Mouse (Mus musculus) limb, embryonic 13.5 days (tissue): ENCODE measurements around the gene Tmem234. TPM values are rescaled to one million over a fixed set of nuclear protein-coding genes. Genes with fewer than 3 reads are reported as not detected.

Experiments
- ATAC-seq: fragments of 200-750 bp; cut with Nextera tagmentation; 2 replicates; pipeline ENCODE4 v1.8.0; 2017; ENCODE audit warnings: low read depth, moderate number of reproducible peaks, moderate TSS enrichment; ENCODE audit not compliant: low FRiP score
- H3K27ac ChIP-seq: fragments of 300-500 bp; sonication (generic); 2 replicates; pipeline ENCODE4 v1.5.1; 2015; ENCODE audit warnings: inconsistent platforms, mild to moderate bottlenecking, moderate library complexity
- H3K27me3 ChIP-seq: fragments of 300-500 bp; sonication (generic); 2 replicates; pipeline ENCODE4 v1.6.1; 2015; ENCODE audit warnings: mild to moderate bottlenecking, inconsistent platforms
- H3K36me3 ChIP-seq: fragments of 300-500 bp; sonication (generic); 2 replicates; pipeline ENCODE4 v1.6.1; 2015; ENCODE audit warnings: inconsistent platforms, mild to moderate bottlenecking, moderate library complexity
- H3K4me1 ChIP-seq: fragments of 300-500 bp; sonication (generic); 2 replicates; pipeline ENCODE4 v1.6.1; 2015; ENCODE audit warnings: inconsistent platforms
- H3K4me2 ChIP-seq: fragments of 300-500 bp; sonication (generic); replicated peaks from 2 replicates; pipeline ENCODE4 v1.6.1; 2015; ENCODE audit warnings: inconsistent platforms, mild to moderate bottlenecking, moderate library complexity
- H3K4me3 ChIP-seq: fragments of 300-500 bp; sonication (generic); 2 replicates; pipeline ENCODE4 v1.5.1; 2015; ENCODE audit warnings: moderate library complexity, mild to moderate bottlenecking, inconsistent platforms
- H3K9ac ChIP-seq: fragments of 300-500 bp; sonication (generic); 2 replicates; pipeline ENCODE4 v1.6.1; 2015; ENCODE audit warnings: mild to moderate bottlenecking, inconsistent platforms
- H3K9me3 ChIP-seq: fragments of 300-500 bp; sonication (generic); 2 replicates; pipeline ENCODE4 v1.6.1; 2016; ENCODE audit warnings: inconsistent platforms
- WGBS: fragments of 180-500 bp; shearing (Covaris S2); methylation state at CpG from one replicate; pipeline ENCODE4 v1.1.7; 2015; 5-methylcytosine and 5-hydroxymethylcytosine counted together
- microRNA-seq: library from miRNA; unstranded; fragments of <30 nt; microRNA quantifications from one replicate; pipeline ENCODE4, GENCODE M21; 2016
- polyA plus RNA-seq: library from polyadenylated mRNA; unstranded; fragments of >200 nt; fragmentation: Nextera tagmentation; extraction: Ambion mirVana; gene quantifications from 2 replicates; pipeline ENCODE4 v1.2.1, GENCODE M21; 2015

The Tmem234 gene
- polyA plus RNA-seq, 1 experiment from 2014 or later: 211 TPM

DNA sequence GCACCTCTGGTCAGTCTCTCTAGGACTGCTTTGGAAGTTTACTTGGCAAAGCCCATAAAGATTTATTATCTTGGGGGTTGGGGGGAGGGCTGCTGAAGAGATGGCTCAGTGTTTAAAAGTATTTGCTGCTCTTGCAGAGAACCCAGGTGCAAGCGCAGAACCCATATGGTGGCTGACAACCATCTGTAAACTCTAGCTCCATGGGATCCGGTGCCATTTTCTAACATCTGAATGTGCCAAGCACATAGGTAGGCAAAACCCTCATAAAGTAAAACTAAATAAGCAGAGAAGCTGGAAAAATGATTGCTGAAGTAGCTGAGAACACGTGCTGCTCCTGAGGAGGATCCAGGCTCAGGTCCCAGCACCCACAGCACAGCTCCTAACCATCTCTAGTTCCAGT is 61.1 kb downstream of the Tmem234 start:
- ATAC-seq: no peak
- no peak overlapping the region for H3K9ac ChIP-seq
- H3K36me3 ChIP-seq: peaks cover 71% of the 10 kb centered on the region
- H3K4me1 ChIP-seq: peaks cover 9% of the 10 kb centered on the region; the same call in 1 of the 2 replicates
- no peak overlapping the region; the same call in 1 of the 2 replicates for H3K27ac ChIP-seq
- H3K27me3 ChIP-seq: no peaks in the 10 kb centered on the region
- no peaks in the 10 kb centered on the region for H3K9me3 ChIP-seq
- no peak overlapping the region for H3K4me2 ChIP-seq
- WGBS: 73% methylated on average over 3 of the region's 3 CpGs
- no peak overlapping the region for H3K4me3 ChIP-seq

DNA sequence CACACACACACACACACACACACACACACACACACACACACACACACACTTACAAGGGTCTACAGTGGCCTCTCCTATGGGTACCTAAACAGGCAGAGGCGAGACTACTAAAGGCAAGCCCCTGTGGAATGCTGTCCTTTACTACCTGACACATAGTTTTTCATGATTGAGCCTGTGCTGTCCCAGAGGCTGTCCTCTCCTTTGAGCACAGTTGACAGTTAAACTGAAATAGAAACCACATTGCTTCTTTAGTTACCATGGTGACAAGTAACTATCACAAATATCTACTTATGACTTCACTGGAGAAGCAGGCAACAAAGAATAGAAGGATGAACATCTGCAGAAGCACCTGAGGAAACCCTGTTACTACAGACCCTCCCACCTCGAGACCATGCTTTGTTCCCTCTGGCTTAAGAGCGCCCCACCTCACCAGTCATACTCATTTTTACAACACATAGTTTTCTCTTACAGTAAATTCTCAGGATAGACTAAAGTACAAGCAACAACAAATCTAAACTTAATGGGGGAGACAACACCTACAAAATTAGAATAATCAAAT is 61.9 kb downstream of the Tmem234 start:
- ATAC-seq: no peak
- WGBS: 69% methylated on average over 3 of the region's 3 CpGs
- no peaks in the 10 kb centered on the region for H3K27me3 ChIP-seq
- H3K4me1 ChIP-seq: peaks cover 9% of the 10 kb centered on the region; the same call in 1 of the 2 replicates
- H3K9ac ChIP-seq: no peak overlapping the region
- H3K27ac ChIP-seq: no peak overlapping the region; the same call in 1 of the 2 replicates
- H3K4me2 ChIP-seq: no peak overlapping the region
- H3K4me3 ChIP-seq: no peak overlapping the region
- H3K9me3 ChIP-seq: no peaks in the 10 kb centered on the region
- H3K36me3 ChIP-seq: peaks cover 68% of the 10 kb centered on the region

DNA sequence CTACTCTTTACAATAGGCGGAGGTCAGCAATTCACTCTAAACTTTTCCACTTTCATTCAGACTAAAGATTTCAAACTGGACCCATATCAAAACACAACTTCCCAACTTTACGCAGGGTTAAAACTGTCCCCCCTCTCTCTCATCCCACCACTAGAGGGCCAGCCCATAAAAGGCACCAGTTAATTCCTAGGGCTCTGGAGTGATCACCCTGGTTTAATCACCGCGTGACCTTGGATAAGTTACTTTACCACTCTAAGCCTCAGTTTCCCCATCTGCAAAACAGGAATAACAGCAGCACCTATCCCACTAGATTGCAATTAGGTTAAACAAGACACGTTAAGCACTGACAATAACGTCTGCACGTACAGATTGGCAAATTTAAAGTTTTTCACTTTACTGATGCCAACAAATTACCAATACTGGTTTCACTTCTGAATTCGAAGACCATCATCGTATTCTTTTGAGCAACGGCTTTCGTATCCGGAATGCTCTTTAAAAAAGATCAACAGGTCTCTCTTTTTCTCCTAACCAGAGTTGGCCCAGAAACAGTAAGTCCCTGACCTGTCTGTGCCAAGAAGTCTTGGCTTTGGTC is 71.1 kb downstream of the Tmem234 start:
- ATAC-seq: no peak
- no peaks in the 10 kb centered on the region for H3K9me3 ChIP-seq
- peaks cover 16% of the 10 kb centered on the region for H3K4me1 ChIP-seq
- peak overlapping the region; percentile 84 for H3K4me2 ChIP-seq
- peak overlapping the region; percentile 96 for H3K9ac ChIP-seq
- WGBS: 7% methylated on average over 12 of the region's 12 CpGs
- H3K4me3 ChIP-seq: peak overlapping the region; percentile 95
- H3K27ac ChIP-seq: peak overlapping the region; percentile 95
- H3K36me3 ChIP-seq: peaks cover 21% of the 10 kb centered on the region
- no peaks in the 10 kb centered on the region for H3K27me3 ChIP-seq

DNA sequence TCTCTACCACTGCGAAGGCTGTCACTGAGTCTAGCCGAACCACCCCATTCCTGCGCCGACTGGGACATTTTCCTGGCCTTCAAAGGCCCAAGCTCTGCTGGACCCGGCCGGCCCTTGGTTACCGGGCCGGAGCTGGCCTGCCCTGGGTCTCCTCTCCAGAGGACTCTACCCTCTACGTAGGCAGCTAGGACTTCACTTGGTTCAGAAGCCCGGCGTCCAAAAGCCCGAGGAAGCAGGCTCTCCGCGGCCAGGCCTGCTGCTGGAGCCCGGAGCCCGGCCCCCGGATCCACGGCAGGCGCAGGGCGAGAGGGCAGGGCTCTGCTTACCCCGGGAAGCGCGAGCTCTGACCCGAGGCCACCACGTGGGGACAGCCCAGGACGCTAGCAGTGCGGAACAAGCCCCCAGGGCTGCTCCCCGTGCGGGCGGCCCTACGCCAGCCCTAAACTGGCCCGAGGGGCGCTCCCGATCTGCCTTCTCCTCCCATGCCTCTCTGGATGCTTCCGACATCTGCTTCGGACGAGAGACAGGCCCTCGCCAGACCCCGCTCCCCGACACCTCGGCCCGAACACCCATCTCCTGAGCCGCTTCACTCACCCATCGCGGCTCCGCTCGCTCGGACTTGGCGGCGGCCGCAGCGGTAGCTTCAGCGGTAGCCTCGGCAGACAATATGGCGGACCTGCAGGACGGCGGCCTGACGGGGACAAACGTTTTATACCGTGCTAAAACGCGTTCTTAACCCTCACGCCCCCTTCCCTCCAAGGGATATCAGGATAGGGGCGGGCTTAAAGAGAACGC is 71.8 kb downstream of the Tmem234 start, which contains the start of gene Kpna6:
Gene Kpna6 (minus strand): TSS at position 685 of the 795 bp plus-strand sequence.
- peak; percentile 92 for ATAC-seq
- peak within 1 kb of the TSS; percentile 95 for H3K4me3 ChIP-seq
- H3K4me1 ChIP-seq: peaks cover 16% of the 10 kb centered on the region
- under 1% methylated on average over 64 of the region's 65 CpGs for WGBS
- peak within 1 kb of the TSS; percentile 84 for H3K4me2 ChIP-seq
- H3K27ac ChIP-seq: peak within 1 kb of the TSS; percentile 95
- H3K27me3 ChIP-seq: no peaks in the 10 kb centered on the region
- peak within 1 kb of the TSS; percentile 96 for H3K9ac ChIP-seq
- H3K9me3 ChIP-seq: no peaks in the 10 kb centered on the region
- H3K36me3 ChIP-seq: peaks cover 23% of the 10 kb centered on the region

DNA sequence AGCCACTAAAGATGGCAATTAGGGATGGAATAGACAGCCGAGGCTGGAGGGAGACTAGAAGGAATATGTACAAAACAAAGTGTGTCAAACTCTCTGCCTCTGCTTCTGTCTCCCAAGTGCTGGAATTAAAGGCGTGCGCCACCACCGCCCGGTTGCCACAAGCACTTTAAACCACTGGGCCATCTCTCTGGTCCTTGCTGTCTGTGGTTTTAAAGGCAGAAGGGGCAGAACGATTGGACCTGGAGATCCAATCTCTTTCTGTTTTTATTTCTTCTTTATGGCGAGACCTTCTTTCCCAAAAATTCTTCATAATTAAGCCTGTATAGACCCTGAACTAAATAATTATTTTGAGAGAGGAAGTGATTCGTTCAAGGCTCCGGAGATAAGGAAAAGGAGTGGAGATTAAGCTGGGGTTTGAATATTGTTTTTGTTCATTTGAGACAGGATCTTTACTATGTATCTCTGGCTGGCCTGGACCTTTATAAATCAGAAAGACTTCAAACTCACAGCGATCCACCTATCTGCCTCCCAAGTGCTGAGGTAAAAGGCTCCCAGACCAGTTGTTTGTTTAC is 72.5 kb downstream of the Tmem234 start:
- Histone ChIP-seq H3K36me3 (peaks cover 28% of the 10 kb centered on the region), H3K9me3 (no peaks in the 10 kb centered on the region), H3K27me3 (no peaks in the 10 kb centered on the region), H3K27ac (peak overlapping the region; percentile 95), H3K9ac (peak overlapping the region; percentile 96), H3K4me2 (peak overlapping the region; percentile 84), H3K4me3 (peak overlapping the region; percentile 95), H3K4me1 (peaks cover 16% of the 10 kb centered on the region)
- 9% methylated on average over 10 of the region's 10 CpGs for WGBS
- no peak for ATAC-seq

Small RNA genes within 50 kb of the gene (microRNA-seq; reads per million reads assigned to microRNA genes)
- gene Mir8119: not detected

Other genes with a start within 250 kb of the Tmem234 start
- 14.6 and 14.8 TPM in 2 replicates for gene Zbtb8a, start 222.6 kb upstream of the Tmem234 start, polyA plus RNA-seq
- 1.9 TPM in 2 replicates for gene Zbtb8b, start 159.8 kb upstream of the Tmem234 start, polyA plus RNA-seq
- gene Bsdc1, start 139.1 kb upstream of the Tmem234 start, polyA plus RNA-seq: 27.9 and 30.3 TPM in 2 replicates
- not detected in 2 replicates for gene Tssk3, start 109.6 kb upstream of the Tmem234 start, polyA plus RNA-seq
- not detected in 2 replicates for gene Fam229a, start 109.5 kb upstream of the Tmem234 start, polyA plus RNA-seq
- 957 and 1,008 TPM in 2 replicates for gene Marcksl1, start 87.1 kb upstream of the Tmem234 start, polyA plus RNA-seq
- gene Hdac1, start 58.0 kb upstream of the Tmem234 start, polyA plus RNA-seq: 244 and 251 TPM in 2 replicates
- 11.1 and 12.1 TPM in 2 replicates for gene Lck, start 27.0 kb upstream of the Tmem234 start, polyA plus RNA-seq
- 4.5 and 5.1 TPM in 2 replicates for gene Fam167b, start 22.1 kb upstream of the Tmem234 start, polyA plus RNA-seq
- gene Eif3i, start within 50 bp of the Tmem234 start, polyA plus RNA-seq: 285 and 288 TPM in 2 replicates
- 1.7 and 2.3 TPM in 2 replicates for gene Dcdc2b, start 13.6 kb downstream of the Tmem234 start, polyA plus RNA-seq
- gene Iqcc, start 18.4 kb downstream of the Tmem234 start, polyA plus RNA-seq: 28.6 and 30.2 TPM in 2 replicates
- gene Ccdc28b, start 23.3 kb downstream of the Tmem234 start, polyA plus RNA-seq: 48.5 and 51.7 TPM in 2 replicates
- gene Txlna, start 40.4 kb downstream of the Tmem234 start, polyA plus RNA-seq: 97.5 and 102 TPM in 2 replicates
- 15.0 and 17.4 TPM in 2 replicates for gene Kpna6, start 72.1 kb downstream of the Tmem234 start, polyA plus RNA-seq
- gene Tmem39b, start 96.2 kb downstream of the Tmem234 start, polyA plus RNA-seq: 14.4 and 16.1 TPM in 2 replicates
- 145 and 149 TPM in 2 replicates for gene Khdrbs1, start 141.6 kb downstream of the Tmem234 start, polyA plus RNA-seq
- gene Ptp4a2, start 210.6 kb downstream of the Tmem234 start, polyA plus RNA-seq: 370 and 392 TPM in 2 replicates